Mouse (Mus musculus) monocyte, adult 5-6 weeks (primary cell): Measurements from ENCODE around the gene Lsp1. TPM values are rescaled to one million over a fixed set of nuclear protein-coding genes. Genes with fewer than 3 reads are reported as not detected.

Source experiments
- ATAC-seq: fragments of 153-309, 156-312 bp; replicated peaks from 2 replicates; pipeline ENCODE4 v1.8.0; 2017; ENCODE audit warnings: mild to moderate bottlenecking; ENCODE audit not compliant: low TSS enrichment, insufficient number of reproducible peaks, severe bottlenecking, poor library complexity, low FRiP score
- total RNA-seq: library from RNA; stranded (forward); fragments of 200-1000, 200-491, 200-594 nt; gene quantifications from 3 replicates; pipeline ENCODE4 v1.2.3, GENCODE M21; 2017

Lsp1 gene
- total RNA-seq, 1 experiment from 2014 or later = 1,247 TPM

GRCm38 (mm10) chr7:142488053-142488452 is 27.4 kb downstream of the Lsp1 start:
- no peak for ATAC-seq

- no peak for ATAC-seq
These were observed 32.9 kb downstream of the Lsp1 start for GRCm38 (mm10) chr7:142493535-142493934.

- ATAC-seq = no peak
These were observed 35.5 kb downstream of the Lsp1 start for GRCm38 (mm10) chr7:142496158-142496557.

- ATAC-seq = no peak
These were observed 36.2 kb downstream of the Lsp1 start for GRCm38 (mm10) chr7:142496800-142497199.

- peak; percentile 28; the same call in 1 of the 2 replicates for ATAC-seq
These were observed 37.2 kb downstream of the Lsp1 start for GRCm38 (mm10) chr7:142497775-142498174.

GRCm38 (mm10) chr7:142498575-142498974 is 38.0 kb downstream of the Lsp1 start, which contains the start of gene Tnnt3:
Tnnt3 (plus strand) TSS chr7:142498836.
- ATAC-seq = no peak

GRCm38 (mm10) chr7:142499010-142499721 is 38.6 kb downstream of the Lsp1 start:
- ATAC-seq = no peak

GRCm38 (mm10) chr7:142500032-142500431 is 39.4 kb downstream of the Lsp1 start:
- ATAC-seq = no peak

- no peak for ATAC-seq
These were observed 42.6 kb downstream of the Lsp1 start for GRCm38 (mm10) chr7:142503206-142503605.

GRCm38 (mm10) chr7:142505942-142506341 is 45.3 kb downstream of the Lsp1 start:
- no peak for ATAC-seq

- ATAC-seq = no peak
These were observed 45.9 kb downstream of the Lsp1 start for GRCm38 (mm10) chr7:142506501-142506900.

GRCm38 (mm10) chr7:142507453-142507852 is 46.8 kb downstream of the Lsp1 start:
- no peak for ATAC-seq

- ATAC-seq = no peak
These were observed 48.9 kb downstream of the Lsp1 start for GRCm38 (mm10) chr7:142509518-142509917.

- ATAC-seq = no peak
These were observed 49.6 kb downstream of the Lsp1 start for GRCm38 (mm10) chr7:142510021-142510777.

- ATAC-seq = no peak
These were observed 53.4 kb downstream of the Lsp1 start for GRCm38 (mm10) chr7:142514048-142514447.

- no peak for ATAC-seq
These were observed 55.8 kb downstream of the Lsp1 start for GRCm38 (mm10) chr7:142516221-142516978.

GRCm38 (mm10) chr7:142517531-142517930 is 56.9 kb downstream of the Lsp1 start:
- no peak for ATAC-seq

- ATAC-seq = no peak
These were observed 59.7 kb downstream of the Lsp1 start for GRCm38 (mm10) chr7:142520331-142520730.

- no peak for ATAC-seq
These were observed 61.7 kb downstream of the Lsp1 start for GRCm38 (mm10) chr7:142522352-142522751.
